Mouse (Mus musculus) cerebellum, adult (tissue): ENCODE data around the gene Lrrc37a.
"Not testable (repeated sequence)": the region's sequence is repeated elsewhere in the genome, so short reads cannot be mapped to it uniquely, and the experiment has no call there.

ENCODE experiments used
- ATAC-seq: cut with Nextera tagmentation; 2 replicates; pipeline ENCODE4 v1.9.2; 2017; ENCODE audit warnings: mild to moderate bottlenecking, moderate library complexity, mixed read lengths; ENCODE audit not compliant: insufficient number of reproducible peaks, low FRiP score, low TSS enrichment

Gene Lrrc37a

DNA sequence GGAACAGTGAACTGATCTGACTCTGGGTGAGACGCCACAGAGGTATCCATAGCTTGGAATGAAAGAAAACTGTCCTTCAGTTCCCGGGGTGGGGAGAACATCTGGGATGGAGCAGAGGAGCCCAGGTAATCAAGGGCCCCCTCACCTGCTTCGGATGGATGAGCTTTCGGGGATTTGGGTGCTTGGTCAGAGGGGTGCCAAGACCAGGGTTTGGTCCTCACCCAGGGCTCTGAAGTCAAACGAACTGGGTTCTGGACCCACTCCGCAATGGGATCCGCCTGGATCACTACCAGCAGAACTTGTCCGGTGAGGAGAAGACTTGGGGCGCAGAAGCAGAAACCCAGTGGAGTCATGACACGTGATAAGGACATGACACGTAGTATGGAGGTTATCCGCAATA lies at the start of gene Lrrc37a:
Gene Lrrc37a (minus strand): TSS at position 101 of the 400 bp plus-strand sequence.
- no peak for ATAC-seq

DNA sequence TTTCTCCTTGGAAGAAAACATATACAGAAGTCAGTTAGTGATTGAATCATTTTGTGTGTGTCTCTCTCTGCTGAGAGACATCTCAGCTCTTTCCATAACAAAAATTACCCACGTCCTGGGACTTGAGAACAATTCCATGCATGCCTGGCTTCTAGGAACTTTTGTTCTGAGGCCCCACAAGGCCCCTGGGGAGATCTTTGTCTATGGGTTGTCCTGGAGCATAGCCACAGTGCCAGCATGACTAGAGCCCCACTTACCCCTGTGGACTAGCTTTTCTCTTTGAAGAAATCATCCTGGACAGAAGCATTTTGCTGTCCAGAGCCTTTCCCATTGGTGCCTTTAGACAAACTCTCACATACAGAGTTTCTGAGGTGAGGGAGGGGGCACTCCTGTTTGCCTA lies 30.6 kb upstream of the Lrrc37a start:
- ATAC-seq: not testable (repeated sequence)

DNA sequence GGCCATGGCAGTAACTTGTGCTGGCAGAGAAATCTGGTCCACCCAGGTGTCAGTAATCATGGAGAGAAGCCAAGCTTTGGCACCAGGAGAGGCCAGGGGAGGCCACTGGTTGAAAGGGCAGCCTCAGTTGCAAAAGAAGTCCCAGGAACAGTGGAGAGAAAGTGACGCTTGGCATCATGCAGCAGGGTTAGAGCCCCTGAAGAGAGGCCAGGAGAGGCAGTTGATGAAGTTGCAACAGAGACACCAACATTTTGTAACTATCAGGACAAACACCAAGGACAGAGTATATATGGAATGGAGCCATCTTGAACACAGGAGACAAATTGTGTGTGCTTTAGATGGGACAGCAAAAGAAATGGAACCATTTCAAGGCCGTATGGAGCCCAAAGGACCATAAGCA lies 7.7 kb upstream of the Lrrc37a start:
- ATAC-seq: no peak

DNA sequence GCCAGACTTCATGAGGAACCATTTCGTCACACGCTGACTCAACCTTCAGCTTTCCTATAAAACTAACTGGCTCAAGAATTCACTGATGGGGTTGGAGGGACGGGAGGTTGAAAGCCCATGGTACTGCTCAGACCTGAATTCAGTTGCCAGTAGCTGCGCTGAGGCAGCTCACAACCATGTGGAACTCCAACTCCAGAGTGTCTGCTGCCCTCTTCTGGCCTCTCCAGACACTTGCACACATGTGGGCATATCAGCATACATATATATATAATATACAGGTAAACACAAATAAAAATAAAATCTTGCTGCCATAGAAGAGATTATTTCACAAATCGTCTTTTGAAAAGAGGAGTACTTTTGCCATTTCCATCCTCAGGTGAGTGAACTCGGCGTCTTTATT lies 40.0 kb downstream of the Lrrc37a start:
- no peak for ATAC-seq

DNA sequence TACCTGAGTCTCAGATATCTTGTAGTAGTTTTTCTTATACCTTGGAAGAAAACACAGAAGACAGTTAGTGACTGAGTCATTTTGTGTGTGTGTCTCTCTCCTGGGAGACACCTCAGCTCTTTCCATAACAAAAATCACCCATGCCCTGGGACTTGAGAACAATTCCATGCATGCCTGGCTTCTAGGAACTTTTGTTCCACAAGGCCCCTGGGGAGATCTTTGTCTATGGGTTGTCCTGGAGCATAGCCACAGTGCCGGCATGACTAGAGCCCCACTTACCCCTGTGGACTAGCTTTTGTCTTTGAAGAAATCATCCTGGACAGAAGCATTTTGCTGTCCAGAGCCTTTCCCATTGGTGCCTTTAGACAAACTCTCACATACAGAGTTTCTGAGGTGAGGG lies 53.3 kb downstream of the Lrrc37a start:
- not testable (repeated sequence) for ATAC-seq

DNA sequence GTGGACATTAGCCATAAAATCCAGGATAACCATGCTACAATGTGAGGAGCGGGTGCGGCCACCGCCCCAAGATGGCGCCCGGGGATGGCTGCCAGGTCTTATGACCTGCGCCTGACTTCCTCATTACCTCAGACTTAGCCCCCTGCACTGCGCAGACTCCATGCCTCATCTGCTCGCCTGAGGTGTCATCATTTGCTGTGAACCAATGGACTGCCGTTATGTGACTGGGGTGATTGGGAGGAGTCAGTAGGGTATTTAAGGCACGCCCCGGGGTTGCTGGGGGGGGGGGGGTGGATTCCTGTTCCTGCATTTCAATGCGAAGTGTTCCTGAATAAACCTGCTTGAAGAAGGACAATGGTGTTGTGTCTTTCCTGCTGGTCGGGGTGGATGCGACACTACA lies 54.7 kb downstream of the Lrrc37a start:
- ATAC-seq: not testable (repeated sequence)

DNA sequence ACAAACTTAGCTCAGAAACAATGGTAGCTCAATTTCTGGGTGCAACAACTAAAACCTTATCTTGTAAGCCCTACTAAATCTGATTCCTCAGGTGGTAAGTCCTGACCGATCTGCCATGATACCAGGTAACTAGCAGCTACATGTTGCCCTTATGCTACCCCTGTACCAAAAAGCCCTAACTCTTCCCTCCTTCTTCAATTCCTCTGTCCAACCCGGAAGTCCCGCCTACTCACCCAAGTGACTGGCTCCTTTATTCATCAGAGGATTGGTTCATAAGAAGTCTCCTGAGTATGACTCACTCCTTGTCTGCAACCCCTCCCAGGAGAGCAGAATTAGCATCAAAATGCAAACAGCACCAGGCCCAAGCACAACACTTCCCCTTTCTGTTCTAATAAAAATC lies 60.7 kb downstream of the Lrrc37a start:
- no peak for ATAC-seq

DNA sequence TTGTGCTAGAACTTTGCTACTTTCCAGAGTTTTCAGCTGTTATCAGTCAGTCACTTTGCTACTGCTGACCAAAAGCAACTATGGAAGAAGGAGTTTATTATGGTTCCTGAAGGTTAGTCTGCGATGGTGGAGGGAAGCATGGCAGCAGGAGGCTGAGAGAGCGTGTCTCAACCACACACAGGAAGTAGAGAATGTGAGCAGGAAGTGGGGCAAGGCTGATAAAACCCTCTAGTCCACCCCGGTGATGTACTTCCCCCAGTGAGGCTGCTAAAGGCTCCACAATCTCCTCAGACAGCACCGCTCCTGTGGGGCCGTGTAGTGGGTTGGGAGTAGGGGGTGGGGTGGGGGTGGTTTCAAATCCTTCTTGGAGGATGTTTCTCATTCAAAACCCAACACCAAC lies 68.1 kb downstream of the Lrrc37a start:
- no peak for ATAC-seq

DNA sequence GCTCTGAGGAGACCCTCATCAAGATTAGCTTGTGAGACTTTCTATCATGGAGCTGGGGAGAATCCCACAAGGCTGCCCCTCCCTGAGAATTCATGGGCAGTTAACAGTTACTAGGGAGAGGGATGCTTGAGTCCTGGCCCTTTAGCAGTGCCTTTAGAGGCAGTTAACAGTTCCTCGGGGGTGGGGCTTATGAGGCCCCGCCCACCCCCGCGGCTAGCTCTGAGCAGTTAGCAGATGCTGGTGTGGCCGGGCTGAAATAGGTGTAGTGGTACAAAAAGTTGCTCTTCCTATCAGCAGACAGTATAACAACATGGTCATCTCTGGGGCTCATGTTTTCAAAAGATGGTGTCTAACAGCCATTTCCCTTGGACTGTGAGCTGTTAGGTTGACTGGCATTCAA lies 79.4 kb downstream of the Lrrc37a start:
- ATAC-seq: no peak

DNA sequence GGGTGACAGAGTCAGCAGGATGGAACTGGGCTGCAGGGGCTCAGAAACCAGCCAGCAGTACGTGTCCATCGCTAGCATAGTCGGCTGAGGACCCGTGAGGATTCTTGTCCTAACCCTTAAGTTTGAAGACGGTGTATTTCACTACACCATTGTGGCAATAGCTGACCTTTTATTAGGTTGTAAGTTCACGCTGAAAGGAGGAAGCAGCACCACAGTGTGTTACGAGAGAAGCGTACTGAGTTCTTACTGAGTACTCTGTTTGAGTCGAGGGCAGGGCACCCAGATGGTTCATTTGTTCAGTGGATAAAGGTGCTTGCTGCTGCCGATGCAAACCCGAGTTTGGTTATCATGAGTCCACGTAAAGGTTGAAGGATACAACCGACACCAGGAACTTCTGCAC lies 84.7 kb downstream of the Lrrc37a start:
- ATAC-seq: no peak

DNA sequence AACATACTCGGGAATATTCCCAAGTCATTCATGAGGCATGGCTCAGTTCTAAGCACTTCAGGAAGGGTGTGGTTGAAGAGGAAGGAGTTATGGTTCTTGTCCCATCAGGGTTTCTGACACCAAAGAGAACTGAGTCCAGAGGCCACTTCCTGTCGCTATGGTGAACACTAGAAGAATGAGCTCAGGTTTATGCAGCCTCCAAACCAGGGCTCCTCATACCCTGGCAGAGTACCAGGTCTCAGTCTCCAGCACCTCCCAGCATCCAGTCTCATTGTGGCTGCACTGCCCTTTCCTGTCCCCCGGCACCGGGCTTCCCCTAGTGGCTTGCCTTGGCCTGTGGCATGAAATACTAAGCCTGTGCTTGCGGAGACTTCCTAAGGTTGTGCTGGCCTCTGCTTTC lies 85.2 kb downstream of the Lrrc37a start:
- ATAC-seq: no peak

DNA sequence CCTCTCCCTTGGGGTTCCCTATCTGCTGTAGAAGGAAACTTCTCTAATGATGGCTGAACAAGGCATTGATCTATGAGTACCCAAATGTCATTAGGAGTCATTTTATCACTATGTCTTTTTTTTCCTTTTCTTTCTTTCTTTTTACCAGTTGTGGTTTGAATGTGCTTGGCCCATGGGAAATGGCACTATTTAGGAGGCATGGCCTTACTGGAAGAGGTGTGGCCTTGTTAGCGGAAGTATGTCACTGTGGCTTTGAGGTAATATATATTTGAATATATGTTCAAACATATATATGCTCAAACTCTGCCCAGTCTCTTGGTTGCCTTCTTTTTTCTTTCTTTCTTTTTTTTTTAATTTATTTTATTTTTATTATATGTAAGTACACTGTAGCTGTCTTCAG lies 90.9 kb downstream of the Lrrc37a start:
- ATAC-seq: no peak

DNA sequence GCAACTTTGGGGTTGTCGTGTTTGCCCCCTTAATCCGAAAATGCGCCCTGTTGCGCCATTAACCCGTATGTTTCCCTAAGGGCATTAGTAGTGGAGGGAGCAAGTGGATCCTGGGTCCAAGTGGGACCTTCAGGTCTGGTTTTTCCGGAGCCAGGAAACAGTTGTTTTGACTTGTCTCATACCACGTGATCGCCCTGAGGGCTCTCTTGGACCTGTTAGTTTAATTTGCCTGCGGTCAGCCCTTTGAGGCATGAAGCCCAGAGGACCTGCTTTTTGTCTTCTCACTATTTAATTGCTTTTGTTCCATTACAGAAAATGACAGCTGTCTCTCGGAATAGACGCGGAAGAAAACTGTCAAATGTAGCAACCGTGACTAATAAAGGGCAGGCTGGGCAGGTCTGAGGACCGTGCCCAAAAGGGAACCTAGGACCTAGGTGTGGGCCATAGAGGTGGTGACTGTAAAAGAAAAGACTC lies 91.4 kb downstream of the Lrrc37a start:
- ATAC-seq: peak; percentile 13; the same call in 1 of the 2 replicates

DNA sequence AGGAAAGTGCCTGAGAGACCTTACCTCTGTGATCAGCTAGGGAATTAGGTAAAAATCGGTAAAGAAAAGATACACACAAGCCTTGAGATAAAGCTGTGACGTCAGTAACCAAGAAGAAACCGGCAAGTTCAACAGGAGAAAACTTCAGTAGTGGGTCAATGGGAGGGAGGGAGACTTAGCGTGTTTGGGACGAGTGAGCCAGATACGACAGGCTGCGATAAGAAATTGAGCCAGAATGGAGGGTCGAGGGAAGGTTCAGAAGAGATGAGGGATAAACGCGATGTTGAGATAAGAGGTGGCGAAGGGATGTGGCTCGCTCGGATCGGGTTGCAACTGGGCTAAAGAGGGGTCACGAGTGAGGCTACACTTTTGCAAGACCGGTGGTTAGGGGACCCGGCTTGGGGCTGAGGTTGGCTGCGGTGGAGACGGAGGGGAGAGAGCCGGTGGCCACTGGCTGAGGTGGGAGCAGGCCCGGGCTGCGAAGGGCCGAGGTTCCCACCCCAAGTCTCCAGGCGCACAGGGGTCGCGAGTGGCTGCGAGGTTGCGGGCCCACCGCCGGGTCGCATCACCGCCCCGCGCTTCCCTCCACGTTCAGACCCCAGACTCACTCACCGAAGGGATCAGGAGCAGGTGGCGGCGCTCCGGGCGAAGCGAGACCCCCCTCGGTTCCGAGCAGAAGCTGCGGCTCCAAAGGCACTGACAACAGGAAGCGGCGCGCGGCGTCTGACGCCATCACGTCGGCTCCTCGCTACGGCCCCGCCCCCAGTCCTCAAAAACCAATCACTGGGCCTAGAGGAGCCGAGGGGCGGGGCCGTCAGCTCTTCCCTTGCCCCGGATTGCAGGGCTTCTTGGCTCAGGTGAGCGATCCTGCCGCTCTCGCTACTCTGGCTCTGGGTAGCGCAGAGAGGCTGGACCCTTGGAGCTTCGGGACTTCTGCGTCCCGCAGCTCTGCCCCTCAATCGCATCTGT lies 92.1 kb downstream of the Lrrc37a start, which contains the start of gene Plekhm1:
Gene Plekhm1 (minus strand): TSS at position 707 of the 969 bp plus-strand sequence.
- peak; percentile 98 for ATAC-seq

DNA sequence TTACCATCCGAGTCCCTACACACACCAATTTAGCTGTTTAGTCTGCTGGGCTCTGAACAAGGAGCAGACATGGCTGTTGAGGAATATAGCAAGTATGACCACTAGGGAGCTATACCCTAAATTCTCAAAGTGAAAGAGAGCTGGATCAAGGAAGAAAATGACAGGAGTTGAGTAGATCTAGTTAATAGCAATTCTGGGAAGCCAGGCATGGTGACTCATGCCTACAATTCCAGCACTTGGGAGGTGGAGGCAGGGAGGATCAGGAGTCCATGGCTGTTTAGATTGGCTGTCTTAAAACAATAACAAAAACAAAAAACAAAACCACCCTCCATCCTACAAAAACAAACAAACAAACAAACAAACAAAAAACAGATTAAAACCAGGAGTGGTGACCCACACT lies 93.1 kb downstream of the Lrrc37a start:
- no peak for ATAC-seq

DNA sequence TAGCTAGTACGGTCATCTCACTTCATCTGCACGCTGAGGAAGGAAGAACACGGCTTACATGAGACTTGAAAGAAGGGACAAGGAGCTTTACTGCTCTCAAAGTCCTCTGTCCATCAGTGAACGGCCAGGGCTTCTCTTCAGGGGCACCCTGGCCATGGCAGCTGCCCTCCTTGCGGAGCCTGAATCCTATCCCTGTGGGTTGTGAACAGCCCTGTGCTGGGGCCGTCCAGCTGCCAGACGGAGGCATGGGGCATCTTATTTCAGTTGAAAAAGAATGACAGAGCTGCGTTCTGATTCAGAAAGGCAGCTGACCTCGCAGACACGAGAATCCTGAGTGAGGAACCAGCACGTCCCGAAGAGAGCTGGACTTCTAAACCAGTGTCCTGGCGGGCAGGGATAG lies 95.5 kb downstream of the Lrrc37a start:
- ATAC-seq: no peak

DNA sequence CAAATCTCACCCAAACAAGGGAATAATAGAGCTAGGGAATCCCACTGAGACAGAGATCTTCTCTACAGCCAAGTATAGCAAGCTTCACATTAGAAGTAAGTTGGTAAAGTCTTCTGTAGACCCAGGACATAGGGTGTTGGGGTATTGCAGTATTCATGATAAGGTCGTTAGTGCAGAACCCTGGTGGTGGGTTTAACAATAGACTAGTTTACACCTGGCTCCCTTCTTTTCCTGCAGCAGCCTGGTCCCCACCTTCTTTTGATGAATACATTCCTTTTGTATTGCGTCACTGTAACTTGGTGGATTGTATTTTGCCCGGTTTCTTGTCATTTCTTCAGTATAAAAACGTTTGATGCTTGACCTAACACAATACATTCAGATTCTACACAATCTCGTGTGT lies 97.3 kb downstream of the Lrrc37a start:
- ATAC-seq: not testable (repeated sequence)

DNA sequence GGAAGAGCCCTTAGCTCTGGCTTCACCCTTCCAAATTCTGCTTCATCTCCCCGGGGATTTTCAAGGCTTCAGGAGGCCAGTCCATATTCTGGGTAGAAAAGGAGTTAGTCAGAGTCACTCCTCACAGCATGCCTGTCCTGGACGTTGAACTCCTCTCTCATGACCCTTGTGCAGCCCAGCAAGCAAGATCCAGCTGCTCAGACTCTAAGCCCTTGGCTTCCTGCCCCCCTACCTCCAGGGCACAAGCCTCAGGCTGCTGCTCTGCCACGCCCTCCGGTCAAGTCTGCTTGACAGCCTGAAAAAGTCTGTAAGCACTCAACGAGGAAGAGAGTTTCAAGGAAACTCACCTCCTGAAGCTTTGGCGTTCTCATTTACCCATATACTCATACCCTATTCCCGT lies 97.8 kb downstream of the Lrrc37a start:
- no peak for ATAC-seq

DNA sequence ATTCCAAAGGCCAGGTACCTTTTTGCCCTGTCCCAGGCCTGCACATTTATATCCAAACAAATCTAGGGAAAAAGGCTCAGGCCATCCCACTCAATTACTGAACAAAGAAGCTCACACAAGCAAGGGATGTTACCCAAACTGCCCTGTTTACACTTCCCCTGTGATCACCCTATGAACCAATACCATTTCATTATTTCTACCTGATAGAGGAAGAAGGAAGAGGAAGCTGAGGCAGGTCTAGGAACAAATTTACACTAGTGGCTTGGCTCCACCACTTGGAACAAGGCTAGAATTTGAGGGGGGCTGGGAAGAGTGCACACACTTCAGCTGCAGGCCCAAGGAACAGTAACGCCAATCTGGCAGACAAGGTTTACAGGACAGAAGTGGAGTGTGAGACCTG lies 98.6 kb downstream of the Lrrc37a start:
- ATAC-seq: no peak

DNA sequence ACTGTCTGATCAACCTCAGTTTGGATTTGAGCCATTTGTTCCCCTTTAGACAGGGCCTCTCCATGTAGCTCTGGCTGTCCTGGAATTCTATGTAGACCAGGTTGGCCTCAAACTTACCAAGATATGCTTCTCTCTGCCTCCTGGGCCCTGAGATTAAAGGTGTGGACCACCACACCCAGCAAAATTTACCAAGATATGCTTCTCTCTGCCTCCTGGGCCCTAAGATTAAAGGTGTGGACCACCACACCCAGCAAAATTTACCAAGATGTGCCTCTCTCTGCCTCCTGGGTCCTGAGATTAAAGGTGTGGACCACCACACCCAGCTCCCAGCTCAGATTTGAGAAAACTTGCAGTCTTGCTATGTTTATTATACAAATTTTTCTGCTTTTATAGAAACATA lies 99.8 kb downstream of the Lrrc37a start:
- no peak for ATAC-seq

DNA sequence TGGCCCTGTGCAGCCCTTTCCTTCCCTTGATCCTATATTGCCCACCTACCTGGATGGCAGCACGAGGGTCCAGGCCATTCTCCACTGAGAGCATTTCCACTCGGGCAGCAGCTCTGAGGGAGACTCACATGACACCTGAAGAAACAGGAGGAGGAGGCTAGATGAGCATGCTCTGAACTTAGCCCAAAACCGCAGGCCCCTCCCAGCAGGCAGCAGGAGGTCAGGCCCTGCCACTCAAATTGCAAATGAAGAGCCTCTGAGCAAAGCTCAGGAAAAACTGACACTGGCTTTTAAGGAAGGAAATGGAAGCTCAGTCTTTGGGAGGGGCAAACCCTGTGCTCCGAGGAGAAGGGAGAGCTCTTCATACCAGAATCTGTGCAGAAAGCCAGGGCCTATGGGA lies 100.6 kb downstream of the Lrrc37a start:
- ATAC-seq: no peak

DNA sequence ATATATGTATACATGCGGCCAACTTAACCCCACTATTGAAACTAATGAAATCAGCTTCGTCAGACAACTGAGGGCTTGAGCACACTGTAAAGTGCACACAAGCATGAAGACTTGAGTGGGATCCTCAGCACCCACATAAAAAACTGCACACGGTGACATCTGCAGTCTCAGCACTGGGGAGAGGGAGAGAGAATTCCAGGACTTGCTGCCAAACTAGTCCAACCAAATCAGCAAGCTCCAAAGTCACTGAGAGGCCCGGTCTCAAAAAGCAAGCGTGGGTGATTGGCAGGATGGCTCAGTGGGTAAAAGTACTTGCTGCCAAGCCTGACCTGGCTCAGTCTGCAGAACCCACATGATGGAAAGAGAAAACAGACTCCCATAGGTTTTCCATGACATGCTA lies 101.7 kb downstream of the Lrrc37a start:
- ATAC-seq: no peak
